Mouse (Mus musculus) C2C12 (cell line): Measurements from ENCODE around the gene Nck2.

Source experiments
- CTCF ChIP-seq: IDR thresholded peaks from one replicate; pipeline ENCODE4 v1.5.1; 2011; ENCODE audit not compliant: control insufficient read depth, insufficient read depth, insufficient read length
- MAX ChIP-seq: IDR thresholded peaks from one replicate; pipeline ENCODE4 v1.6.1; 2011; ENCODE audit warnings: mild to moderate bottlenecking, control low read depth

GRCm38 (mm10) chr1:43453683-43454082 is 9.3 kb downstream of the Nck2 start:
- TF ChIP-seq CTCF = no peak
- TF ChIP-seq MAX = no peak
